Mouse (Mus musculus) megakaryocyte, adult 5-6 weeks (primary cell): ENCODE results near the gene Pgpep1. TPM values are rescaled to one million over a fixed set of nuclear protein-coding genes. Genes with fewer than 3 reads are reported as not detected.
A peak's percentile ranks its signal among the peaks of the same experiment; 100 is the strongest.

ENCODE experiments used
- ATAC-seq: 2 replicates; pipeline ENCODE4 v1.8.0; 2016; ENCODE audit warnings: mild to moderate bottlenecking, inconsistent platforms; ENCODE audit not compliant: poor library complexity, severe bottlenecking
- total RNA-seq, 2 experiments: library from RNA; stranded (forward) in 1 of 2; stranded (reverse) in 1 of 2; fragments of 153-499, 151-499 nt in 1 of 2; fragments of 221-1000, 200-1000 nt in 1 of 2; gene quantifications; 2 replicates each; pipeline versions ENCODE4 v1.2.3 to v1.2.4; 2015 to 2017

The Pgpep1 gene
- total RNA-seq, 2 experiments from 2014 or later: 4.0 to 6.8 TPM

- ATAC-seq: peak; percentile 63
Observed at GRCm38 (mm10) chr8:70609849-70610795, 50.1 kb downstream of the Pgpep1 start.

DNA sequence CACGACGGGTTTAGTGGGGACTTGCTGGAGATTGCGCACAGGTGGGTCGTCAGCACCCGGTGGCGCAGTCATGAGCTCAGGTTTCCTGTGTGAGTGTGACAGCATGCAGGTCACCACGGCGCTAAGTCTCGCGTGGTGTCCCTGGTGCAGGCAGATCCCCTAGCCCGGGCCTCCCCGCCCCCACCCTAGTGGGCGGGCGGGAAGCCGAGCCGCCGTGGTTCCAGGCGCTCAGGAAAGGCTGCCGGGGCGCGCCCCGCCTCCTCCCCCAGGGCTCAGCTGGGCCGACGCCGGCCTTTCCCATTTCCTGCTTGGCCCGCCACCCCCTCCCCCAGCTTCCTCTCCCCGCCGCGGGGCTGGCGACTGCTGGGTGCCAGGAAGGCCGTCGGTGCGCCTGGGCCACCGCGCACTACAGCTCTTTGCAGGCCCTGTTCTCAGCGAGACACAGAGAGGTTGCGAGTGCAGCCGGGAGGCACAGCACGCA, 50.8 kb downstream of the Pgpep1 start:
- peak; percentile 28 for ATAC-seq

DNA sequence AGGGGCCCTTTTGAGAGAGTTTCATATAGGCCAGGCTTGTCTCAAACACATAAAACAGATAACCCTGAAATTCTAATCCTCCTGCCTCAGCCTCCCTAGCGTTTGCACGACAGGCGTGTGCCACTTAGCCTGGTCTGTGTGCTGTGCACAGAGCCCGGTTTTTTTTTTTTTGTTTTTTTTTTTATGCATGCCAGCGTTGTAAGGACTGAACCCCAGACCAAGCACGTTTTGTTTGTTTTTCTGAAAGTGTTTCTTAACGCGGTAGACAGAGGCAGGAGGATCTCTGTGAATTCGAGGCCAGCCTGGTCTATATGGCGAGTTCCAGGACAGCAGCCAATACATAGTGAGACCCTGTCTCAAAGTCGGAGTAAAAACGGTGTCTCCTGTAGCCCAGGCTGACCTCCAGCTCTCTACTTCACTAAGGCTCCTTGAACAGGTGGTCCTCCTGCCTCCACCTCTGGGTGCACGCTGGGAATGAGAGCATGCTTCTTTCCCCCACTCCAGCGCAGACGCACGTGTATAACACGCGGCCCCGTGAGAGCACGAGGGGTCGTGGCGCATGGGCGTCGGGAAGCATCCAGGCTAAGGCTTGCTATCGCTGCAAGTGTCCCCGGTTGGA, 51.3 kb downstream of the Pgpep1 start, which contains the start of gene Ssbp4:
Ssbp4 (minus strand) TSS at position 124 of the 619 bp plus-strand sequence.
- no peak for ATAC-seq

- no peak for ATAC-seq
Observed at GRCm38 (mm10) chr8:70607898-70608748, 52.1 kb downstream of the Pgpep1 start.

DNA sequence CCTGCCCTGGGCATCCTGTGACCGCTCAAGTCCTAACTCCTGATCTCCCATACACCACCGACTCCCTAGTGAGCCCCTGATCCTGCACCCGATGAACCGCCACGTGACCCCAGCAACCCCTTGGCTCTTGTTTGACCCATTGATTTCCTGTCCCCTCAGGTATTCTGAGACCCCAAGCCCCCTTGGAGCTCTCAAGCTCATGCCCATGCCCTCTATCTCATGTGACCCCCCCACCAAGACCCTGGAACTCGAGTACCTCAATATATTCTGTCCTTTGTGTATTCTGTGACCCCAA, 52.6 kb downstream of the Pgpep1 start:
- ATAC-seq: no peak

DNA sequence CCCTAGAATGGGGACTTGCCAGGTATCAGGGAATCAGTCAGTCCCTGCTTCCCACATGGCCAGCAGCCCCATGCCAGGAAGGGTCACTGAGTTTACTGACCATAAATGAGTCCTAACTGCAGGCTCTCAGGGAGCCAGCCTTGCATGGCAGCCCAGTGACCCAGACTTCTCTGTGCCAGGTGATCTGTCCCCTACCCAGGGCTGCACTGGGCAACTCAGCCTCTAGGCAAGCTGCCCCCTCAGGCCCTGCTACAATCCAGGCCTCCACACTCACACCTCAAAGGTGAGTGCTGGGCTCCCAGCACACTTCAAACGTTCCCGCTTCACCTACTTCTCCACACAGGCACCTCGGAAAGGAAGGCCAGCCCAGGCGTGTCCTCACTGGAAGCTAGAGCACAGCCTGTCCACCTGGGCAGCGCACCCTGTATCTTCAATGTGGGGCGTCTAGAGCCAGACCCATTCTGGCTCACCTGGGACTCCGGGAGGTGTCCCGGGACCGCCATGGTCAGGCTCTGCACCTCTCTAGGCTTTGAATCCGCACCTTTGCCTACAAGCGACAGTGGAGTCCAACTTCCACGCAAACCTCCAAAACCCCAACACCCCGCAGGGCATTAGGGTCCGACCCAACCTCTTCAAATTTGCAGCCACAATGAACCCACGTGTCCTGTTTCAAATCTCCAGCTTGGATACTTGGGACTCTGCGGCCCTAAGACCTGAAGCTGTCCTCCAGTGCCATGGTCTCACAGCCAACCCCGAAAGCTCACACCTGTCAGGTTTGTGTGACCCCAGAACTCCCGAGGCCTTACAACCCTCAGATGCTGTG, 53.2 kb downstream of the Pgpep1 start:
- ATAC-seq: no peak

DNA sequence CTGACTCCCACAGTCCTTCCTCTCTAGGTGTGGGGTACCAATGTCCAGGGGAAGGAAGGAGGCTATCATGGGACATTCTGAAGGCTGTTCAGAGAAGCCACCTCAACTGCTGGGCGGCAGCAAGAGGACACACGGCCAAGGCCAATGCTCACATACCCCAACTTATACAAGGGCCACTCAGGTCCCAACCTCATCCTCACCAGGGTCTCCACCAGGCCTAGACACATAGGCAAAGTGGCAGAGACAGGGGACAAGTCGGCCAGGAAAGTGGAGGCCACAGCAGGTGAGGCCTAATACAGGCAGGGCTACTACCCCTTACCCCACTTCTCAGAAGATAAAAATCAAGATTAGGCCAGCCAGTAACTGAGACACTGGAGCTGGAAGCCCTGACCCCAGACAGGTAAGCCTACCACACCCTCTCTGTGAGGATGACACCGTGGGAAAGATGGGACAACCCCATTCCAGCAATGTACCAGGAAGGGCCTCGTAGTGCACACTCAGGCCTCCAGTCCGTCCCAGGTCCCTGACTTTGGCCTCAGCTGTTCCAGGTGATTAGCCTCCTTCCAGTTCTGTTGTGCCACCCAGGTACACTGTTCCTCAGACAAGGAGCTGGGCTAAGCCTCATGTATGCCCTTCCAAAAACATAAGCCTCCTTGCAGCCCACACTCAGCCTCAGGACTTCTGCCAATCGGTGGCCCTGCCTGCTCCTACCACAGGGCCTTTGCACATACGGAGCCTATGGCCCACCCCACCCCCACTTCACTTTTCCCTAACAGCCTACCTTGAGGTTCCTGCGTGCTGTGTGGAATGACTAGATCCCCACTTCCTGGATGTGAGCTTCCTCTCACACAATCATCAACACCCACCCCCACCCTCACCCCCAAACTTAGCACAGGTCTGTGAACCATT, 54.1 kb downstream of the Pgpep1 start:
- ATAC-seq: no peak

DNA sequence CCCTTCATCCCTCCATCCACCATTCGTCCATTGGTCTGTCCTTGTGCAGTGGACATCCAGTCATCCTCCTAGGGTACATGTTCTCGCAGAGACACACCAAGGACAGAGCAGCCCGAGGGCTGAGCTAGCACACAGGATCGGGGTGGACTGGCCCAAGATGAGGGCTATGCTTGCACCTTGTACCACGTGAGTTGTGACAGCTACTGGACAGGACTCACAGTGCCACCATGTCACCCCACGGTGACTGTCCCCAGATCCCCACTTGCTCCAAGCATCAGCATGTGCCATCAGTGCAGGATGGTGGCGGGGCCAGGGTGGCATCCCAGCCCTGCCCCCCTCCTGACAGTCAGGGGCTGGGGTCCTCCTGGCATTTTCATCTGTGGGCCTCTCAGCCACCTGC, 55.6 kb downstream of the Pgpep1 start:
- no peak for ATAC-seq

GRCm38 (mm10) chr8:70602139-70602811, 57.9 kb downstream of the Pgpep1 start:
- no peak for ATAC-seq

DNA sequence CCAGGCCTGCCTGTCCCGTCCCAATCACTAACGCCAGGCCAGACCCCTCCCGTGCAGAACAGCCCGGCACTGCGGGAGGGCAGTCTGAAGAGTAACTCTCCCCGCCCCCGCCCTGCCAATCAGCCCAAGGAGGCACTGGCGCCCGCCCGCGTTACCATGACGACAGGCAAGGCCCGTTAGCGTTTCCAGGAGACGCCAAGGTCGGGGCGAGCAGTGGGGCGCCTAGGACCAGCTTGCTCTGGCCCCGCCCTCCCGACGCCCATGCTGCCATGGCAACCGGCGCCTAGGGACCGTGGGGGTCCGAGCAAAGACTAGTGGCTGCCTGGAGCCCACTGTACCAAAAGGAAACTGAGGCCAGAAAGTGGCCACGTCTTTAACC, 58.9 kb downstream of the Pgpep1 start:
- peak; percentile 91 for ATAC-seq

- peak; percentile 62 for ATAC-seq
Observed at GRCm38 (mm10) chr8:70600473-70601270, 59.5 kb downstream of the Pgpep1 start.

DNA sequence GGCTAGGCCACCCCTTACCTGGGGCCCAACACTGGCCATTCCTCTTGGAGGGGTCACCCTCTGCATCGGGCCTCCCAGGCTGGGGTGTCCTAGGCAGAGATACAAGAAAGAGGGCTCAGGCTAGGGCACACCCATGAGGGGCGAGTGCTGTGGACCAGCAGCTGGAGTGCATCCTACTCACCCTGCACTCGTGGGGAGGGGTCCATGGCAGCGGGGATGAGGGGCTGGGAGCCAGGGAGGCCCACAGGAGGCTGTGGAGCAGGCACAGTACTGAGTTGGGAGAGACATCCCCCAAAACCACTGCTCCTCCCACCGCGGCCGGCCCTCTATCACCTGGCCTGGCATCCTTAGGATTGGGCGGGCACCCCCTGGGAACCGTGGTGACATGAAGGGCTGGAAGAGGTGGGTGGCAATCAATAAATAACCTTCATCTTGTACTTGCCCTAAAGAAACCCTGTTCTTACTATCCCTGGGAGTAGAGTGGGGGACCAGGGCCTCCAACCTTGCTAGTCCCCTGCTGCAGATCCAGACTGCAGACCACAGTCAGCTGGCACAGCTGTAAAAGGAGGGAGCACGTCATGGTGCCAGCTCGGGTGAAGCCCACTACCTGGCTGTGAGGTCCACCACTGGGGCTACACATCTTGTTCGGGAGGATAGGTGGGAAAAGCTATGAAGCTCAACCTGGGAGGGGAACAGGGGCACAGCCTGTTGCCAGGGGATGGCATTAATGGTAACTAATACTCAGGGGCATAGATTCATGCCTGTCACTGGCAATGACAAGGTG, 60.5 kb downstream of the Pgpep1 start:
- ATAC-seq: no peak

DNA sequence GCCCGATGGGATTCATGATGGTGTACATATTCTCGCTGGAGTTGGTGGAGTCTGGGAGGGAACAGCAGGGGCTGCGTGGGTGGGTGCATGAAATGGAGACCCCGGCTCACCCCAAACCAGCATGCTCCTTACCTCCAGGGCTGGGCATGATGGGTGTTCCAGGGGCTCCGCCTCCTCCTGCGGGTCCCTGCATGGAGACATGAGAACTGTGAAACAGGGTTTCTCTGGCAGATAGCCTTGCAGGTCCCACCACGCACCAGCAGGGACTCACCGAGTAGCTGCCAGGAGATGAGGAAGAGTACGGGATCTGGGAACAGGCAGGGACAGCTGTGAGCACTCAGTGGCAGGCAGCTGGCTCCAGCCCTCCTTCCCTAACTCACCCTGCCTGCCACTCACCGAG, 61.5 kb downstream of the Pgpep1 start:
- ATAC-seq: no peak

DNA sequence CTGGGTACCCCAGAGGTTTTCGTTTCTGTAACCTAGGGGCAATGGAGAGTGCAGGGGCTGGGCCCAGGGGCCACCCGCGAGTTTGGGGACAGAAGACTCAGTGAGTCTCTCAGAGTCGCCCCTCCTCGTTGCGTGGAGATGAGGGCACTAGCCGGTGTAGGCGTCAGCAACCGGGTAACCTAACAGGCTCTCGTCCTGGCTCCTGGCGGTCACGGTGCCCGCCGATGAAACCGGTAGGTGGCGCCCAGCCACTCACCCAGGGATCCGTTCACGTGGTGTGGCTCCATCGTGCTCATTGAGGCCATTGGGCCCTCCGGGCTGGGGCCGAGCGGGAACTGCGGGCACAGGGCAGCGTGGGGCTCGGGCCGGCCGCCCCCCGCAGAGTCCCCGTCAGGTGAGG, 61.9 kb downstream of the Pgpep1 start:
- ATAC-seq: no peak

DNA sequence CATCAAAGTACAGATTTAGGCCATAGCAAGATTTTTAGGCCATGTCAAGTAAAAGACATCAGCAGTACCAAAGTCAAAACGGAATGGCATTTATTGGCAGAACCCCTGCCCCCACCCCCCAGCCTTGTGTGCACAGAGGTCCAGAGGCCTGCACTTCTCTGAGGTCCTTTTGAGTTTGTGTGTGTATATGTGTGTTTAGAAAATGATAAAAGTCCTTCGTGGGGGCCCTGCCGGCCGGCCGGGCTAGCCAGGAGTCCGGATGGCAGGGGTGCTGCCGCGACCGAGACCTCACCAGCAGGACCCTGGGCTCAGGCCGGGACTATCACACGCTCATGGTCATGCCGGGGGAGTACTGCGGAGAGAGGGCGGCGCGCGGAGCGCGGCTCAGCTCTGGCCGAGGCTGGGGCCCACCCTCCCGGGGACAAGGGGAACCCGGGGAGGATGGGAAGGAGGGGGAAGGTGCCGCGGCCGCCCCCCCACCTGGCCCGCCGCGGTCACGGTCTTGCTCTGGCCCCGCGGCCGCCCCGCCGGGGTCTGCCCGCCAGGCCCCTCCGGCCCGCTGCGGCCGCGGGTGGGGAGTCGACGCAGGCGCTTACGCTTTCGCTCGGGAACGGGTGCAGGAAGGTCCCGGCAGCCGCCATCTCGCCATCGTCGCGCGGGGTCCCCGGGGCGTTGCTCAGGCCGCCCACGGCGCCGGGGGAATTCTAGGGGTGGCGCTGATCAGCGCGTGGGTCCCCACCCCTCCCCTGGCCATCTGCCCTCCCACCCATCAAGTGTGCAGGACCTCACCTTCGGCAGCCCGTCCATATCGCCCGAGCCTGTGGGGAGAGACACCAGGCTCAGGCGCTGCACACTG, 62.5 kb downstream of the Pgpep1 start:
- no peak for ATAC-seq

DNA sequence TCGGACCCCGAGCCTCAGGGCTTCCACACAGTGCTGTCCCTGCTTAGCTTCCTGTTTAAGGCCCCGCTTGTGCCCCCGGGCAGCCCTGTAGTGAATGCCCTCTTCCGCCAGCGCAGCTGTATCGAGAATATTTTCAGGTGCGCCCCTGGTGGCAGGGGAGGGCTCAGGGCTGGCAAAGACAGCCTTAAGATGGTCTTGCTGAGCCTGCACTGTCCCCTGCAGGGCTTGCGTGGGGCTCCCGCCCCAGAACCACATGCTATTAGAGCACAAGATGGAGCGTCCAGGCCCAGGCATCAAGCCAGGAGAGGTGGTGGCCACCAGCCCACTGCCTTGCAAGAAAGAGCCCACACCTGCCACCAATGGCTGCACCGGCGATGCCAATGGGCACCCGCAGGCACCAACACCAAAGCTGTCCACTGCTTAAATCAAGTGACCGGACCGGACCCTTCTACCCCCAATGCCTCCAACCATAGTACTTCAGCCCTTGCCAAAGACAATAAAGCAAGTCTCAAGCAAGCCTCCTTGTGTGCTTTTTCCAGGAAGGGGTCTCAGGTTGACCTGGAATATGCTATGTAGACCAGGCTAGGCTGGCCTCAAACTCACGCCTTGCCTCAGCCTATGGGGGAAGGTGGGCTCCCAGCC, 63.3 kb downstream of the Pgpep1 start:
- ATAC-seq: no peak
